Mouse (Mus musculus) ES-E14 (cell line): ENCODE results near the gene Kif1b. TPM values are rescaled to one million over a fixed set of nuclear protein-coding genes. Genes with fewer than 3 reads are reported as not detected.
A peak's percentile ranks its signal among the peaks of the same experiment; 100 is the strongest.

Experiments used
- DNase-seq: peaks from one replicate; pipeline ENCODE4 v3.0.0-alpha.2; 2013; ENCODE audit warnings: low read depth, low spot score
- H3K27ac ChIP-seq: 2 replicates; pipeline ENCODE4 v1.5.1; 2012; ENCODE audit warnings: low read depth, mild to moderate bottlenecking, low read length, moderate library complexity, mixed read lengths; ENCODE audit not compliant: poor library complexity, insufficient read depth, severe bottlenecking
- H3K36me3 ChIP-seq: 2 replicates; pipeline ENCODE4 v1.6.1; 2012; ENCODE audit warnings: mild to moderate bottlenecking, low read length, moderate library complexity, mixed read lengths; ENCODE audit not compliant: control insufficient read depth, poor library complexity, insufficient read depth, severe bottlenecking
- H3K4me1 ChIP-seq, 2 experiments: fragments of 150-350 bp in 1 of 2; sonication (generic) in 1 of 2; 2 replicates each; pipeline ENCODE4 v1.6.1; 2012; ENCODE audit warnings: low read length in 2 of 2, mild to moderate bottlenecking in 1 of 2, mixed read lengths in 1 of 2; ENCODE audit not compliant: control insufficient read depth in 2 of 2, insufficient read depth in 2 of 2, poor library complexity in 1 of 2
- H3K4me3 ChIP-seq, 2 experiments: fragments of 150-350 bp in 1 of 2; sonication (generic) in 1 of 2; 2 replicates each; pipeline ENCODE4 v1.5.1; 2012; ENCODE audit warnings: low read length in 2 of 2, low read depth in 1 of 2, mild to moderate bottlenecking in 1 of 2, mixed read lengths in 1 of 2; ENCODE audit not compliant: insufficient read depth in 1 of 2, poor library complexity in 1 of 2, severe bottlenecking in 1 of 2
- H3K9ac ChIP-seq: 2 replicates; pipeline ENCODE4 v1.6.1; 2012; ENCODE audit warnings: low read depth, mild to moderate bottlenecking, low read length, mixed read lengths; ENCODE audit not compliant: poor library complexity, insufficient read depth, severe bottlenecking
- H3K9me3 ChIP-seq: fragments of 150-350 bp; sonication (generic); 2 replicates; pipeline ENCODE4 v1.6.1; 2012; ENCODE audit warnings: low read depth, mild to moderate bottlenecking, low read length; ENCODE audit not compliant: control insufficient read depth, insufficient read depth
- CHD2 ChIP-seq: IDR thresholded peaks from 2 replicates; pipeline ENCODE4 v1.6.1; 2014; ENCODE audit warnings: mild to moderate bottlenecking, low read depth, low read length, inconsistent platforms
- HCFC1 ChIP-seq: IDR thresholded peaks from 2 replicates; pipeline ENCODE4 v1.6.1; 2012; ENCODE audit warnings: low read length, inconsistent platforms, borderline replicate concordance; ENCODE audit not compliant: insufficient read depth
- MAFK ChIP-seq: IDR thresholded peaks from 2 replicates; pipeline ENCODE4 v1.6.1; 2014; ENCODE audit warnings: mild to moderate bottlenecking, low read depth, low read length, inconsistent platforms; ENCODE audit not compliant: insufficient read depth
- ZC3H11A ChIP-seq: IDR thresholded peaks from 2 replicates; pipeline ENCODE4 v1.6.1; 2012; ENCODE audit warnings: low read depth, mild to moderate bottlenecking, inconsistent platforms, low read length, borderline replicate concordance
- ZNF384 ChIP-seq: IDR thresholded peaks from 2 replicates; pipeline ENCODE4 v1.6.1; 2012; ENCODE audit warnings: low read depth, low read length, inconsistent platforms
- in situ Hi-C, 2 experiments: fragments of 600-800 bp; cut with MboI; formaldehyde crosslinking; loops; one replicate each; pipeline ENCODE4 v1.15.1; 2025; ENCODE audit warnings: low sequenced_read_pairs in 2 of 2, inconsistent platforms in 1 of 2; ENCODE audit not compliant: unreplicated experiment in 2 of 2
- total RNA-seq: library from RNA; depleted of rRNA; stranded (reverse); fragments of 300-350 nt; gene quantifications from 2 replicates; pipeline ENCODE4 v1.2.3, GENCODE M21; 2012

The Kif1b gene
- total RNA-seq, 1 experiment: 27.1 TPM

DNA sequence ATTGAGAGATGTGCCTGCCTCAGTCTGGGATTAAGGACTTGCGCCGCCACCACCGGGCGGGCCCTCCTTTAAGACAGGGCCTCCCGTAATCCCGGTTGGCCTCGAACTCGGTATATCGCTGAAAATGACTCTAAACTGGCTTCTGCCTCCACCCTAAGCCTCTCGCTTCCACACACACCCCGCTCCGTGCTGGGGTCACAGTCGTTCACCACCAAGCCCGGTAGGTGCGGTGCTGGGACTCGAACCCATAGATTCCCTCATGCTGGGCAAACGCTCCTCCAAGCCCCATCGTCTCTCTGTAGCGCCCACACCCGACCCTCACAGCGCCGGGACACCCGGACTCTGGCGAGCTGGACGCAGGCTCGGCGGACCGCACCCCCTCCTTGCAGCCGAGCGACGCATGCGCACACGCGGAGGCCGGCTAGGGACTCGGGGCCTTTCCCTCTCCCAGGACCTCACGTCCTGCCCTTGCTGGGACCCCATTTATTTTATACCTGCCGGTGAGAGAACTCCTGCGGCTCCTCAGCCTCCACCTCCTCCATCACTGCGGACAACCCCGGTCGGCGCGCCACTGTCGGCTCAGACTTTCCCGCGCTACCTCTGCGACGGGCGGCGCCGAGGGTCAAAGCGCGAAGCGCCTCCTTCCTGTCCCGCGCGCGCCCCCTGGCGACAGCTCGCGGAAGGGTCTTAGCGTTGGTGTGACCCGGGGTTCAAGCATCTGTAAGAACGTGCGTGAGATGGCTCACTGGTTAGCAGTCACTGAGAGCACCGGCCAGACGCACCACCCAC is 170.3 kb downstream of the Kif1b start, which contains the start of gene Cenps:
Gene Cenps, minus strand, starts transcription at position 648 of the 789 bp plus-strand sequence.
- no peaks in the 10 kb centered on the region for H3K9me3 ChIP-seq
- peaks cover under 1% of the 10 kb centered on the region; the same call in 1 of the 2 replicates for H3K36me3 ChIP-seq
- in situ Hi-C loops: no loop called here
- no peak for TF ChIP-seq ZNF384
- no peak for TF ChIP-seq CHD2
- peak; percentile 73; the same call in 1 of the 2 replicates for TF ChIP-seq HCFC1
- TF ChIP-seq ZC3H11A: no peak
- TF ChIP-seq MAFK: no peak
- peaks cover 2 to 7% of the 10 kb centered on the region in 2 experiments; a peak in 1 of 4 replicates for H3K4me1 ChIP-seq
- peak within 1 kb of the TSS; percentile 61; the same call in 1 of the 2 replicates for H3K27ac ChIP-seq
- DNase-seq: peak; percentile 85
- H3K9ac ChIP-seq: peak within 1 kb of the TSS; percentile 92
- peak within 1 kb of the TSS; percentile 74 to 92 for H3K4me3 ChIP-seq

DNA sequence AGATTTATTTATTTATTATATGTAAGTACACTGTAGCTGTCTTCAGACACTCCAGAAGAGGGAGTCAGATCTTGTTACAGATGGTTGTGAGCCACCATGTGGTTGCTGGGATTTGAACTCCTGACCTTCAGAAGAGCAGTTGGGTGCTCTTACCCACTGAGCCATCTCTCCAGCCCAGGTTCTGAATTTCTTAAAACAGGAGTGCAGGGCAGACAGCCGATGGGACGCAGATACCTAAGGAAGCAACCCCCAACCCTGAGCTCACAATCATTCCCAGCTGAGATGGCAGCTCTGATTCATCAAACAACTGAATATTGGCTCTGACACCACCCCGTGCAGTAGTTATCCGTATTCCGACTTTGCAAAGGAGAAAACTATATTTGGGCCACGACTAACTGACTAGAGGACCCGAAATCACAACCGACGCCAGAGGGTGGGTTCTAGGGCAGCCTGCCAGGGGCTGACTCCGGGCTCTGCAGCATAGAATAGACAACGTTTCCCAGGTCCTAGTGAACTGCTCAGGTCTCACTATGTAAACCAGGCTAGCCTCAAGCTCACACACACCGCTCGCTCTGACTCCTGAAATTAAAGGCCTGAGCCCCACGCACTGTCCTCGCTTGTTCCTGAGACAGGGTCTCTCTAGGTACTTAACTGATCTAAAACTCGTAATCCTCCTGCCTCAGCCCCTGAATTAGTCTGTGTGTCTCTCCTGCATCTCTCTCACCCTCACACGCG is 171.2 kb downstream of the Kif1b start:
- in situ Hi-C loops: no loop called here
- DNase-seq: no peak

DNA sequence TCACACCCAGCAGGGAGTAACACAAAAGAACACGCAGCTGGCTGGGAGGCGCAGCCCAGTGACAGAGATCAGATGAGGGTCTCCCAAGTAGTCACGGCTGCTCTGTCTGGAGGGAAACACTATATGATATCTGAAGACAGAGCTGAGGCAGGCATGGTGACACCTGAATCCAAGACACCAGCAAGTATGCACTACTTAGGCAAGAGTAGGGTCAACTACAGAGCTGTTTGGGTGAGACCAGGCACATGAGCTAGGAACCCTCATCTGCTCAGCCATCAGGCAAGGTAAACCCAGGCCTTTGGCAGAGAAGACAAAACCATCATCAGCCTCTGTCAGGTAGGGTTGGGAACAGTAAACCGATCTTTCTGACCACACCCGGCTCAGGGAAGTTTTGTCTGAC is 174.1 kb downstream of the Kif1b start:
- H3K9me3 ChIP-seq: no peaks in the 10 kb centered on the region
- peaks cover 24% of the 10 kb centered on the region for H3K36me3 ChIP-seq
- no peak for DNase-seq
- no peak for TF ChIP-seq ZNF384
- no peak for TF ChIP-seq CHD2
- no peak for TF ChIP-seq ZC3H11A
- no peak for TF ChIP-seq MAFK
- no peak for TF ChIP-seq HCFC1
- H3K4me1 ChIP-seq: peaks cover 2 to 12% of the 10 kb centered on the region in 2 experiments; a peak in 2 of 4 replicates
- H3K27ac ChIP-seq: no peak overlapping the region
- no peak overlapping the region for H3K4me3 ChIP-seq
- in situ Hi-C loops: no loop called here
- no peak overlapping the region for H3K9ac ChIP-seq

More for the DNA sequence above, 171.2 kb downstream of the Kif1b start:
- no peak overlapping the region for H3K27ac ChIP-seq
- peaks cover 8% of the 10 kb centered on the region for H3K36me3 ChIP-seq
- TF ChIP-seq HCFC1 (no peak), ZNF384 (no peak), MAFK (no peak), ZC3H11A (no peak), CHD2 (no peak)
- H3K9me3 ChIP-seq: no peaks in the 10 kb centered on the region
- peaks cover 2 to 10% of the 10 kb centered on the region in 2 experiments; a peak in 2 of 4 replicates for H3K4me1 ChIP-seq
- H3K9ac ChIP-seq: peak overlapping the region; percentile 92
- peak overlapping the region; percentile 74 to 92 for H3K4me3 ChIP-seq

DNA sequence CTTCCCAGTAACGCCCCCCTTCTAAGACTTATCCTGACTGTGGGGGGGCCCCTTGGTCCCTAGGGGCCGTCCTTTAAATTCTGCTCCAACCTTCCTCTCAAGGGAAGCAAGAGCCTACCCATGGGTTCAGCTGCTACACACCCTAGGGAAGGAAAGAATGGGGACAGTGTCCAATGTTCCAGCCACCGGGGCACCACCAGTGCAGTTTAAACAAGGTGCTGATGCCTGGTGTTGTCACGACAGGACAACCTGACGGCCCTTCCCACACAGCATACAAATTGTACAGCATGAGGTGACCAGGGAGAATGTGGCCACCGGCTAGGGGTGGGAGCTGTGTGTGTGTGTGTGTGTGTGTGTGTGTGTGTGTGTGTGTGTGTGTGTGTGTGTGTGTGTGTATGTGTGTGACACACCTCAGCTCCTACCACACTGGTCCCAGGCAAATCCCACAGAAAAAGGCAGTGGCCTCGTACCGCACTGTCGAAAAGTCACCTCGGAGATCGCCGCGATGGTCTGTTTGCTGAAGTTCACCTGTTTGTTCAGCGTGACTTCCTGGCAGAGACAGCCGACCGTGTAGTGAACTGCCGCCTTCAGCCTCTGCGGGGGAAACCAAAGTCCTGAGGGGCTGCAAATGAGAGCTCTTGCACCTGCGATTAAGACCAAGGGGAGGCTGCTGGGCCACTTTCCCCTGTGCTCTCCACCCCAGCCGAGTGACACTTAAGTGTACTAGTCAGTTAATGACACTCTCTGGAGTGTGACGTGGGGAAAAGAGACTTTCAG is 175.5 kb downstream of the Kif1b start:
- Histone ChIP-seq H3K4me3 (no peak overlapping the region), H3K9me3 (no peaks in the 10 kb centered on the region), H3K4me1 (peaks cover 2 to 15% of the 10 kb centered on the region in 2 experiments; a peak in 2 of 4 replicates), H3K9ac (no peak overlapping the region), H3K36me3 (peaks cover 31% of the 10 kb centered on the region), H3K27ac (no peak overlapping the region)
- in situ Hi-C loops: no loop called here
- no peak for DNase-seq
- no peak for TF ChIP-seq ZNF384
- no peak for TF ChIP-seq MAFK
- no peak for TF ChIP-seq ZC3H11A
